Mouse (Mus musculus): ENCODE measurements around the gene Atp13a2.
A peak's percentile ranks its signal among the peaks of the same experiment; 100 is the strongest.

Atp13a2 gene

DNA sequence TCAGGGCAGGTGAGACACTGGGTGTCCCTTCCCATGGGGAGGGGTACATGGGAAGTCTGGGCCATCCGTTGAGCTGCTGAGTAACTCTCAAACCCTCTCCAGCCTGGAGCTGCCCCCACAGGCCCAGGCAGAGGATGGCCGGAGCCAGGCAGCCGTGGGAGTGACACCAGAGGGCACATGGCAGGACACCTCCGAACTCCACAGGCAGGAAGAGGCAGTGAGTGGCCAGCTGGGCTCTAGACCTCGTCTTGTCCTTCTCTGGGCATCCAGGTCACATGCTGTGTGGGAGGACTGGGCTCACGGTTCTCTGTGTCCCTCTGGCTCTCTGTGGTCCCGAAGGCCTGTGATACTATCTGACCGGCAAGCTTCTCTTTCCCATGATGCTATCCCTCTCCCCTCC is 7.2 kb downstream of the Atp13a2 start:
- no peak for DNase-seq (ENCODE audit: low read depth, low spot score)

GRCm38 (mm10) chr4:140995811-140996210 is 9.1 kb downstream of the Atp13a2 start:
- DNase-seq (ENCODE audit: low read depth, low spot score): no peak

GRCm38 (mm10) chr4:140996812-140997211 is 10.1 kb downstream of the Atp13a2 start:
- DNase-seq (ENCODE audit: low read depth, low spot score): no peak

- DNase-seq (ENCODE audit: low read depth, low spot score): peak; percentile 54
These were observed 19.3 kb downstream of the Atp13a2 start for GRCm38 (mm10) chr4:141005983-141006382.

DNA sequence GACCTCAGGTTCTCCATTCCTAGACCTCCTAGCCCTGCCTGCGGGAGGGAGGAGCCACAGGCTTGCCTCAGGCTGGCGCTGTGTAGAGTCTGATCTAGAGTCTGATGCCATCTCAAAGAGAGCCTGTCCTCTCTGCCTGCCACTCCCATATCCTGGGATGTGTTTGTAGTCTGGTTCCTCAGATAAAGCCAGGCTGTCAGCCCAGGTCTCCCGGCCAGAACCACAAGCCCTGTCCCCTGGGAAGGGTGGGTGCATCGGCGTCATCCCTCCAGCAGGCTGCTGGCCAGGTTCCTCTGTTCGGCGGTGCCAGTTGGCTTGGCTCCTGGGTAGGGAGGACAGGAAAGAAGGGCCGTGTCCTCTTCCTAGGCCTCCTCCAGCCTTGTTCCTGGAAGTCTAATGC is 21.4 kb downstream of the Atp13a2 start:
- no peak for DNase-seq (ENCODE audit: low read depth, low spot score)

DNA sequence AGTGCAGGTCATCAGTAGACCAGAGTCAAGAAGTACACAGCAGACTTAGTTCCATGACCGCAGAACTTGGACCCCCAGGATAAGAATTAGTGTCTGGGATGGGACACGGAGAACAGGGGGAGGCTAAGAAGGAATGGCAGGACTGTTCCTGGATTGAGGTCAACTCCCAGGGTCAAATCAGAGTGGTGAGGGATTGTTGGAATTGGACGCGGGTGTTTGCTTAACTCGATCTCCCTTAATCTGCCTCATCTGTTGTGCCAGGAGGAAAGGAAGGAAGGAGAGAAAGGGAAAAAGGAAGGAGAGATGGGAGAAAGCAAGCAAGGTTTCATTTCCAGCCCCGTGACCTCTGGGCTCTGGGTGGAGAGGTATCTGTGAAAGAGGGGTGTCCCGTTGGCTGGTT is 23.4 kb downstream of the Atp13a2 start, which contains the start of gene Mfap2:
Mfap2 (plus strand) TSS at position 301 of the 400 bp plus-strand sequence.
- no peak for DNase-seq (ENCODE audit: low read depth, low spot score)

- no peak for DNase-seq (ENCODE audit: low read depth, low spot score)
These were observed 23.9 kb downstream of the Atp13a2 start for GRCm38 (mm10) chr4:141010526-141010925.

DNA sequence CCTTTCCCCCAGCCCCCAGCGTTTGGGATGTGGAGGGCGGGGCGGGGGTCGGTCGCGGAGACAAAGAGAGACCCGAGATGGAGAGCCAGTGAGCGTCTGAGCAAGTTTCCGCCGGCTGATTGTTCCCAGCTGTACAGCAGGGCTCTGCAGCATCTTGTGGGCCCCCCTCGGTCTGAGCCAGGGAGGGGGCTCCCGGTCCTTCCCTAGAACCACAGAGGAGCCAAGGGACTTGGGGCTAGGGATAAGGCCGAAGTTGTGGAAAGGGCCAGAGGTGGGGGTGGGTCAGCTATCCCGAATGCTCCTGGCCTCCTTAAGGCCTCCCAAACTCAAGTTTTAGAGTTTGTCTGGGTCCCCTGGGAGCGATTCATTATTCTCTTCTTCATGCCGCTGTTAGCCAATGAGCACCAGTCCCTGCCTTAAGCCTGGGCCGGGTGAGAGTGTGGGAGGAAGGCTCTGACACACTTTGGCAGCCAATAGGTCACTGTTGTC is 24.3 kb downstream of the Atp13a2 start:
- DNase-seq (ENCODE audit: low read depth, low spot score): no peak

DNA sequence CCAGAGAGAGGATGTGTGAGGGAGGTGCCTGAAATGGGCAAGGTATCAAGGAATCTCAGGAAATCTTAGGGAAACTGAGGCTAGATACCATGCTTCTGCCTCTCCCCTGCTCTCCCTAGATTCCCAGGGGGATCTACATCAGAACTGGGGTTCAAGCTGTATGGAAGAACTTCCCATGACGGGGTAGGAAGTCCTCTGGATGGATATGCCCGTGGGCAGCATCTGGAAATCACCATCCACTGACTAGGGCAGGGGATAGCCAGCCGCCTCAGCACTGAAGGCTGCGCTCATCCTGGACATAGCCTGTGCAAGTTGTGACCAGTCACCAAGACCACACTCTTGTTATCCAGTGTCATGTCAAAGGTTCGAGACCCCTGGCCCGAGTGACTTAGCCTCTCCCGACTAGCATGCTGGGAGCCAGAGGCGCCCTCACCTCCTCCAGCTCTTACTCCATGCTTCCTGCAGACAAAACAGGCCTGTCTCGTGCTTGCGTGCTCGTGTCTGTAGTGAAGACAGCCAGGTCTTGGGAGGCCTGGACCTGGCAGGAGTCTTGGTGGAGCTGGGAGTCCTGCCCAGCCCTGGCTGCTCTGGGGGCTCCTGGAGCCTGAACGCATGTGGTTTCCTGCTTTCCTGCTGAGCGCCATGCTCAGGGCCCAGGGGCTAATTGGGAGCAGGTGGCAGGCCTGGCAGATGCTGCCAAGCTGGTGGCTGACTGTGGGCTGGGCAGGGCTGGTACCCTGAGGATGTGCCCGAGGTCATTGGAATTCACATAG is 25.1 kb downstream of the Atp13a2 start:
- DNase-seq (ENCODE audit: low read depth, low spot score): no peak

GRCm38 (mm10) chr4:141012558-141012957 is 25.9 kb downstream of the Atp13a2 start:
- no peak for DNase-seq (ENCODE audit: low read depth, low spot score)

- DNase-seq (ENCODE audit: low read depth, low spot score): no peak
These were observed 27.4 kb downstream of the Atp13a2 start for GRCm38 (mm10) chr4:141014114-141014513.

- DNase-seq (ENCODE audit: low read depth, low spot score): no peak
These were observed 28.2 kb downstream of the Atp13a2 start for GRCm38 (mm10) chr4:141014856-141015255.

GRCm38 (mm10) chr4:141015356-141015755 is 28.7 kb downstream of the Atp13a2 start:
- no peak for DNase-seq (ENCODE audit: low read depth, low spot score)

DNA sequence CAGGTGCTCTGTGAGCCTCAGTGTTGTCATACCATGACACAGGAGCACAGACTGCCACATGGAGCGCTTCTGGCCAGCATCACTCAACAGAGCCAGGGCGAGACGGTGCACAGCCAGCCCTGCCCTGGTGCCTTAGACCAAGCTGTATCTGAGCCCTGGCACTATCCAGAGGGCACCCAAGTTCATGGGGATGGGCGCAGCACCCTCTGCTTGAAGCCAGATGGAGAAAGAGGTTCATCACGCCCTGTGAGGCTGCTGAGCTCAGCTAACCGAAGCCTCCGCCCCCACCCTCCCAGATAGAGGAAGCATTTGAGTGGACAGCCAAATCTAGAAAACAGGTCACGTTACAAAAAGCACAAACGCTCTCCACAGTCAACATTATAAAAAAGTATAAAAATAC is 29.6 kb downstream of the Atp13a2 start:
- no peak for DNase-seq (ENCODE audit: low read depth, low spot score)

GRCm38 (mm10) chr4:141017657-141018436 is 31.2 kb downstream of the Atp13a2 start:
- peak; percentile 73 for DNase-seq (ENCODE audit: low read depth, low spot score)

- no peak for DNase-seq (ENCODE audit: low read depth, low spot score)
These were observed 33.5 kb downstream of the Atp13a2 start for GRCm38 (mm10) chr4:141020220-141020619.

DNA sequence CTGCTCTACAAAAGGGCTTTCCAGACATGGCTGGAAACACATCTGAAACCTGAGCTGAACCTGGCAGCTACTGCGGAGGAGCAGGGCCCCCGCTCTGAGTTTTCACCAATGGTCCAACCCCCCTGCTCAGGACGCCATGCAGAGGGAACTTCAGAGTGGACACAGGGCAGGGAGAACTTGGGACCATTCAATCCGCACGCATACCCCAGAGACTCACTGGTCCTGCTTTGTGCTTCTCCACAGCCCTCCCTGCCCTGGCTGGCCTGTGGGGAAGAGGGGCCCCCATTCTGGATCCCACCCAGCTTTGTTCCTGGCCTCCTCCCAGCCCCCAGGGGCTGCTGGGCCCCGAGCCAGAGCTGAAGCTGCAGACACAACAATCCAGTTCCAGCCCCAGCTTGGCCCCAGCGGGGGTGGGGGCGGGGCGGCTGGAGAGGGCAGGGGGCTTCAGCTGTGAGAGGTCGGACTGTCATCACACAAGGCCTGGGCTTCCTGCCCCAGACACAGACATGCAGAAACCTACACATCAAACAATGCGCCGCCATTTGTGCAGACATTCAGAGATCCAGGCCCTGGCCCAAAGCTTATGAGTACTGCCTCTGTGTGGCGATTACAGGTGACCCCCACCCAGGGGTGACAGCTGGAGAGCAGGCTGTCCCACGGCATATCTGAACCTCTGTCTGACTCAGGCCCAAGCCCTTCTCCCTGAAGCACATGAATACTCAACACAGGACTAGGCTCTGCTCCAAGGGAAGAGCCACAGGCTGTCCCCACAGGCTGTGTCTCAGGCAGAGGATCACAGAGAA is 34.3 kb downstream of the Atp13a2 start:
- no peak for DNase-seq (ENCODE audit: low read depth, low spot score)

GRCm38 (mm10) chr4:141021614-141021929 is 34.9 kb downstream of the Atp13a2 start:
- no peak for DNase-seq (ENCODE audit: low read depth, low spot score)

GRCm38 (mm10) chr4:141024052-141024451 is 37.4 kb downstream of the Atp13a2 start:
- no peak for DNase-seq (ENCODE audit: low read depth, low spot score)

DNA sequence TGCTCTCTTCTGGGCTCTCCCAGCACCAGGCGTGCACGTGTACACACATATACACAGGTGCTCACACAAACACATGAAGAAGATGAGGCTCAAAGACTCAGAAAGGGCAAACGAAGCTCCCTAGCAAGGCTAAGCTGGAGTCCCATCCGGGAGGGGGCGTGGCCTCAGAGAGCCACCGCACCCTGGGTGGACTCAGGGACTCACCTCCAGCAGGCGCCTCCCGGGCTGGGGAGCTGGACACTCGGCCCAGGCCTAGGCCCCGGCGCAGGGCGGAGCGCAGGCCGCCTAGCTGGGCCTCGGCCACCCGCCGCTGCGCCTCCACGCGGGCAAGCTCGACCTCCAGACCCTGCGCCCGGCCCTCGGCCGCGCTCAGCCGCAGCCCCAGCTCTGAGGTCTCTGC is 38.3 kb downstream of the Atp13a2 start:
- DNase-seq (ENCODE audit: low read depth, low spot score): peak; percentile 53

DNA sequence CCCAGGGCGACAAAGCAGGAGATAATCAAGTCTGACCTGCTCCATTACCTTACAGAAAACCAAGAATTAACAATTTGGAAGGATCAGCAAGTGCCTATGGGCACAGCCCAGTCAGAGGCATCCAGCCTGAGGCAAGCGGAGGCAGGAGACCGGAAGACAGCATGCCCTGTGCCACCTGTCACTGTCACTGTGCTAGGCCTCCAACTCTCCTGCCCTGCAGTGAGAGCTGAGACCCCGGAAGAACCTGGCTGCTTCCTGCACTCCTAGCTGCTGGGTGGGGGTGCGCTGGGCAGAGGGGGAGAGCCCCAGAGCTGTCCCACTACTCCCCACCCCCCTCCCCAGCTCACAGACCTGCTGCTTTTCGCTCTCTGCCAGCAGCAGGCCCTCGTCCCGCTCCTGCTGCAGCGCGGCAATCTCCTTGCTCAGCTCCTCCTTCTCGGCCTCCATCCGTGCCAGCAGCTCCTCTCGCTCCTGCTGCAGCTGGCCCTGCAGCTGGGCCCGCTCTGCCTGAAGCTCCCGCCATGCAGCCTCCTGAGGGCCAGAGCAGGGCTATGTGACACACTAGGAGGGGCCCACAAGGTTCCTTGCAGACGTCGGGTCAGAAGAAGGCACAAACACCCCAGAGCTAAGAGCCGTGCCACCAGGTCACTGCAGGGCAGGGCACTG is 44.0 kb downstream of the Atp13a2 start:
- no peak for DNase-seq (ENCODE audit: low read depth, low spot score)
